Mouse (Mus musculus) retina, postnatal 7 days (tissue): ENCODE measurements around the gene Fndc1.

ENCODE experiments used
- DNase-seq: peaks from one replicate; pipeline ENCODE4 v3.0.0-alpha.2; 2012; ENCODE audit warnings: low read depth, low spot score

The Fndc1 gene

GRCm38 (mm10) chr17:7690271-7690670 lies 136.8 kb downstream of the Fndc1 start:
- no peak for DNase-seq
